Mouse (Mus musculus): ENCODE results near the gene Cpe. TPM values are rescaled to one million over a fixed set of nuclear protein-coding genes. Genes with fewer than 3 reads are reported as not detected.

Gene Cpe
- polyA plus RNA-seq, 1 experiment from 2014 or later, result 723 TPM

DNA sequence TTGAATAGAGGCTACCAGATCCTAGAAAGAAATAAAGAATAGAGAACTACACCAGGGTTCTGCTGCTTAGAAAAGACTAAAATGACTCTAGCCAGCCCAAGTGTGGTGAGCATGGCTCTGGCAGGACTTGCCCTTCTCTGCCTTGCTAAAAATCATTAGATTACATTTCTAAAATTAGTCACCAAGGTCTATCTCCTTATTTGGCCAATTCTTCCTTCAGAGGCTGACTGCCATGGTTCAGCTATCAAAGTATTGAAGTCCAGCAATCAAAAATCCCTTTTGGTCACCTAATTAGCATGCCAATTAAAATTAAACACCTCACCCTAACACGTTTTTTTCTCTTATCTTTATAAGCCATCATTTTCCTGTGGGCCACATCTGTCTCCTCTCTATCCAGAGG is 18.7 kb upstream of the Cpe start:
- Histone ChIP-seq H3K4me3 (no peak overlapping the region), H3K4me2 (no peak overlapping the region), H3K27ac (replicated peaks) (no peak overlapping the region), H3K9ac (no peak overlapping the region), H3K4me1 (replicated peaks) (no peaks in the 10 kb centered on the region), H3K9me3 (no peaks in the 10 kb centered on the region), H3K36me3 (peaks cover 12% of the 10 kb centered on the region), H3K27me3 (no peaks in the 10 kb centered on the region)
- no peak for ATAC-seq (ENCODE audit: low FRiP score, low read depth)
- 43% methylated on average over 1 of the region's 1 CpGs for WGBS

DNA sequence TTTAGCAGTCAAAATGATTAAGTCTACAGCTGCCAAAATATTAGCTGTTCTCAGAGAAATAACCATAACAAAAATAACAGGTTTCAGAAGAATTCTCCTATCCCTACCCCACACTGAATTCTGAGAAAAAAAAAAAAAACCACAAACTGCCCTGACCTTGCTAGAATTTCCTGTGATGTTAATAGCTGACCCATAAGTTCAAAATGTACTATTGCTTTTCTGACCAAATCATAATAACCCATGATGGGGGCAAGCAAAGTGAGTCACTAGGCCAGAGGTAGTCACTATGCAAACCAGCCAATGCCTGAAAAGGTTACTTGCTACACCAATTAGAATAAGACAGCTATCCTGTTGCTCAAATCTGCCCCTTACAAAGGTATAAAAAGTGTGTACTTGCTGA is 14.6 kb upstream of the Cpe start:
- no peak for ATAC-seq (ENCODE audit: low FRiP score, low read depth)
- H3K36me3 ChIP-seq, result no peaks in the 10 kb centered on the region

DNA sequence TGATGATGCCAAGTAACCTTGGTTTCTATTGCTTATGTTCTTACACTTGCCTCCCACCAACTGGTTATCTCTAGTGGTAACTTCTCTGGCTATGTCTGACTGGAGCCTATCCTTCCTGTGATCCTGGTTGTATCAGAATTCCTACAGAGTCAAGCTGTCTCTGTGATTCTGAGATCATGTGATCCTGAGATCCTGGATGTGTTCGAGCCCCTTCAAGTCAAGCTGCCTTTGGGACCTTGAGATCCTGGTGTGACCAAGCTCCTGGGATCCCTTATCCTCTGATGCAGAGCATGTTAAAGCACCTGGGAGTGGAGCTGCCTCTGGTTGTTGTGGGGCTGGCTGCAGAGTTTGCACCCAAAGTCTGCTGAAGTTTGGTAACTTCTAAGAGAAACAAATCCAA is 10.3 kb upstream of the Cpe start:
- no peak for ATAC-seq (ENCODE audit: low FRiP score, low read depth)
- Histone ChIP-seq H3K4me3 (no peak overlapping the region), H3K27me3 (no peaks in the 10 kb centered on the region), H3K27ac (replicated peaks) (no peak overlapping the region), H3K9me3 (no peaks in the 10 kb centered on the region), H3K4me1 (replicated peaks) (no peaks in the 10 kb centered on the region), H3K9ac (no peak overlapping the region), H3K36me3 (no peaks in the 10 kb centered on the region), H3K4me2 (no peak overlapping the region)
- 88% methylated on average over 1 of the region's 1 CpGs for WGBS

More for the DNA sequence above, 14.6 kb upstream of the Cpe start:
- H3K9ac ChIP-seq, result no peak overlapping the region
- H3K27ac ChIP-seq (replicated peaks), result no peak overlapping the region
- no peaks in the 10 kb centered on the region for H3K27me3 ChIP-seq
- H3K4me3 ChIP-seq, result no peak overlapping the region
- no peak overlapping the region for H3K4me2 ChIP-seq
- no peaks in the 10 kb centered on the region for H3K4me1 ChIP-seq (replicated peaks)
- no peaks in the 10 kb centered on the region for H3K9me3 ChIP-seq

DNA sequence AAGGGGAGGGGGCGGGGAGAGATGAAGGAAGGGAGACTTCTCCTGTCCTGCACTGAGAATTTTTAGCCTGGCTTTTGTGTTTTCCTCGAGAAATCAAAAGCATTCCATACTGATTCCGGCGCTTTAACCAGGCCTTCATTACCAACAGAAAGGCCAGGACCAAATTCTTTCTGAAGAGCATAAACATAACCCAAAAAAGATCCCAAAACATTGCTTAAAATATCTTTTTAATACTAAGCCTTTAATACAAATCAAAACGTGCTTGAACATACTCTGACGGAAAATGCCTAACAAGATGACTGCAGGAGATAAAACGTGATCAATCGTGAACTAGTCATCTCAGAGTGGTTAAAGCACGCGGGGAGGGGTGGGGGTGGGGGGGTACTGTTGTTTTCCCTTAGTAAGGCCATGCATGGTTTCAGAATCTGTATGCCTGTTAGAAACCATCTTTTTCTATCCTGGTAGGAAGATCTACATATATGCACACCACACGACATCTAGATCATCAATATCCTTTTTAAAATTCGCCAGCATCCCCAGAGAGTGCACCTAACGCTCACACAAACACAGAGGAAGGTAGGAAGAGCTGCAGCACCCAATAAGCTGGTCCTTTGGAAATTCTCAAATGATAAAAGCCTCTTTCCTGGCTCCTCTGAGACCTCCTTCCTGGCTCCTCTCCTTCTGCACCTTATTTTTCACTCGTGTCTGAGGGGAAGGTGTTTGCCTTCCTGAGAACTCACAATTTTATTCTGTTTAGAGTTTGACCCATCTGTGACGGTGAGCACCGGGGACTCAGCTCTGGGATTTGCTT is 1.1 kb downstream of the Cpe start:
- Histone ChIP-seq H3K4me1 (replicated peaks) (peaks cover 27% of the 10 kb centered on the region), H3K4me2 (peak overlapping the region; percentile 64), H3K36me3 (no peaks in the 10 kb centered on the region), H3K4me3 (peak overlapping the region; percentile 70), H3K27me3 (no peaks in the 10 kb centered on the region), H3K9me3 (no peaks in the 10 kb centered on the region), H3K27ac (replicated peaks) (peak overlapping the region; percentile 99), H3K9ac (peak overlapping the region; percentile 99)
- WGBS, result 8% methylated on average over 16 of the region's 16 CpGs
- peak; percentile 9 for ATAC-seq (ENCODE audit: low FRiP score, low read depth)

DNA sequence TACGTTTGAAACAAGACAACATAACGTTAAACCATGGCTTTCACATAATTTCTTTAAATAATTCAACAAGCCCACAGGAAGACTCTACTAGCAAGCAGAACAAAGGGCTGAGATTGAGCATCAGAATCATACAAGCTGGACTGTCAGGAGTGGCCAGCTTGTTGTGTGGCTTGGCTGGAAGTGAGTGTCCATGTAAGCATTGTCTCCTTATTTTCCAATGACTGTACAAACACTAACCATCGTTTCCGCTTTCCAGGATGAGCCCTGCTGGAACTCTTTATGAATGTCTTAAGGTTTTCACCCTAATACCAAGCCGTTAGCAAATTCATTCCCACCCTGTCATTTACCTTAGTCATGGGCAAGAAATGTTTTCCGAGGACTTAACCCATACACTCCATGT is 2.0 kb downstream of the Cpe start:
- Histone ChIP-seq H3K9me3 (no peaks in the 10 kb centered on the region), H3K27ac (replicated peaks) (peak overlapping the region; percentile 99), H3K4me3 (peak overlapping the region; percentile 70), H3K4me2 (peak overlapping the region; percentile 64), H3K36me3 (no peaks in the 10 kb centered on the region), H3K27me3 (no peaks in the 10 kb centered on the region), H3K9ac (peak overlapping the region; percentile 99), H3K4me1 (replicated peaks) (peaks cover 27% of the 10 kb centered on the region)
- no peak for ATAC-seq (ENCODE audit: low FRiP score, low read depth)
- 54% methylated on average over 6 of the region's 6 CpGs for WGBS

DNA sequence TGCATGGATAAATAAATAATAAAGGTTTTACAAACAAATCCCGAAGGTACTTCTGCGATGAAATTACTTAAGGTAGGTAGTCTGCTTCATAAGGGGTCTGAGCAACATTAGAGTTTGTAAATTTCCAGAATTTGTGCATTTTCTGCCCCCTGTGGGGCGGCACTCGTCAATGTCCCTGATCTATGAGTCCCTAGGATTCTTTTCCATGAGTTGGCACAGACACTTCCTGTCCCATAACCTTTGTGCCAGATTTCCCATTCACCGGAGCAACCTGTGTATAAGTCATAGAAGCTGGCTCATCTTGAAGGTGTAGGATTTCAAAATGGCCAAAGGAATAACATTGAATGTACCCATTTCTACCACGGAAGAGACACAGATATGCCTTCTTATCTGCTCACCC is 2.5 kb downstream of the Cpe start:
- Histone ChIP-seq H3K9ac (peak overlapping the region; percentile 99; the same call in 1 of the 2 replicates), H3K4me2 (peak overlapping the region; percentile 64), H3K36me3 (no peaks in the 10 kb centered on the region), H3K4me3 (peak overlapping the region; percentile 70), H3K27ac (replicated peaks) (0 out of 2 replicates have a peak overlapping the region, but pooled peaks have one; percentile 99), H3K27me3 (no peaks in the 10 kb centered on the region), H3K9me3 (no peaks in the 10 kb centered on the region), H3K4me1 (replicated peaks) (peaks cover 27% of the 10 kb centered on the region)
- 68% methylated on average over 6 of the region's 6 CpGs for WGBS
- ATAC-seq (ENCODE audit: low FRiP score, low read depth), result no peak

DNA sequence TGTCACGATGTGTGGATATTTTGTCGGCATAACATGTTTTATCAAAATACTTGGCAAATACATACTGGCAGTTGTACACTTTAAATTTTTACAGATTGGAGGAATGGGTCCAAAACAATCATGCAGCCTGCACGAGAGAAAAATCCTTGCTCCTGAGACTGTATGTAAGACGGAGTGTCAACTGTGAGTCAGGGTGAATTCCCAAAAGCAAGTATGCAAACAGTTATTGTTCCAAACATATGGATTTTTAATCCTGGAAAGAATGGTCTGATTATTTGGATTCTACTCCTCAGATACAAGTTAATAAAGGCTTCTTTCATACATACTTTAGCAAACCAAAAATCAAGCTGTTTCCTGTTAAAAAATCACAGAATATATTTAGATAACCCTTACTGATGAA is 4.1 kb downstream of the Cpe start:
- H3K27me3 ChIP-seq, result no peaks in the 10 kb centered on the region
- H3K9ac ChIP-seq, result no peak overlapping the region
- 71% methylated on average over 4 of the region's 4 CpGs for WGBS
- no peak for ATAC-seq (ENCODE audit: low FRiP score, low read depth)
- no peak overlapping the region for H3K4me3 ChIP-seq
- H3K27ac ChIP-seq (replicated peaks), result no peak overlapping the region
- no peak overlapping the region for H3K4me2 ChIP-seq
- H3K36me3 ChIP-seq, result no peaks in the 10 kb centered on the region
- peaks cover 27% of the 10 kb centered on the region for H3K4me1 ChIP-seq (replicated peaks)
- H3K9me3 ChIP-seq, result no peaks in the 10 kb centered on the region

DNA sequence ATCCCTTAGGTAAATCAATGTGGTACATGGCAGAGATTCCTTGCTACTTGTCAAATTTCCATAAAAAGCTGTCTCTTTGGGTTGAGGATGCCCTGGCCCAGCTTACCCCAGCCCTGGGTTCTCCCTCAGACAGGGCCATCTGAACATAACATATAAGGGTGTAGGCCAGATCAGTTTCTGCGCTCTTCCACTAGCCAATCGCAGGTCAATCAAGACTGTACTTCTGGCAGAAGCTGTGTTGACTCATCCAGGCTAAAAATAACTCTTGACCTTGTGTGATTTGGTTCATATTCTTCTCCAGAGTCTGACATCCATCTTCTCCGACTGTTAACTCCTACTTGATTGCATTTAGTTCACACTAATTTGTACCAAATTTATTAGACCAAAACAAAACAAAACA is 4.7 kb downstream of the Cpe start:
- 76% methylated on average over 3 of the region's 3 CpGs for WGBS

DNA sequence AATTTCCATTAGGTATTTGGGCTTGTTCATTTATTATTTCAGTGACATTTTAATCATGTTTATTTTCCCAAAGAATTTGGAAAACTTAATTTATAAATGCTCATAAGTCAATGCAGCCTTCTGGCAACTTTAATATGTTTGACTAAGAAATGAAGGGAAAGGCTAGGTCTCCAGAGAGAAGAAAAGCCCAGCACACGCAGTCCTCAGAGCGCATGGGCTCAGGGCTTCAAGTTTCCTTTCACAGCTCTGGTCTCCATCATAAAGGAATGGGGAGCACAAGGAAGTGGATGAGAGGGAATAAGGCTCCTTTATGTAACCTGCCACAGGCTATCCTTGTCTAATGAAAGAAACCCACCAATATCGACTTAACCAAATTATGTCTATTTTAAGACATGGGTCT is 10.4 kb downstream of the Cpe start:
- Histone ChIP-seq H3K4me3 (no peak overlapping the region), H3K4me1 (replicated peaks) (no peaks in the 10 kb centered on the region), H3K4me2 (no peak overlapping the region), H3K9ac (no peak overlapping the region), H3K9me3 (no peaks in the 10 kb centered on the region), H3K36me3 (no peaks in the 10 kb centered on the region), H3K27ac (replicated peaks) (no peak overlapping the region), H3K27me3 (no peaks in the 10 kb centered on the region)
- WGBS, result 69% methylated on average over 3 of the region's 3 CpGs
- no peak for ATAC-seq (ENCODE audit: low FRiP score, low read depth)

More for the DNA sequence above, 4.7 kb downstream of the Cpe start:
- Histone ChIP-seq H3K4me2 (no peak overlapping the region), H3K27ac (replicated peaks) (no peak overlapping the region), H3K9me3 (no peaks in the 10 kb centered on the region), H3K36me3 (no peaks in the 10 kb centered on the region), H3K27me3 (no peaks in the 10 kb centered on the region), H3K4me1 (replicated peaks) (peaks cover 24% of the 10 kb centered on the region), H3K4me3 (no peak overlapping the region), H3K9ac (no peak overlapping the region)
- no peak for ATAC-seq (ENCODE audit: low FRiP score, low read depth)

DNA sequence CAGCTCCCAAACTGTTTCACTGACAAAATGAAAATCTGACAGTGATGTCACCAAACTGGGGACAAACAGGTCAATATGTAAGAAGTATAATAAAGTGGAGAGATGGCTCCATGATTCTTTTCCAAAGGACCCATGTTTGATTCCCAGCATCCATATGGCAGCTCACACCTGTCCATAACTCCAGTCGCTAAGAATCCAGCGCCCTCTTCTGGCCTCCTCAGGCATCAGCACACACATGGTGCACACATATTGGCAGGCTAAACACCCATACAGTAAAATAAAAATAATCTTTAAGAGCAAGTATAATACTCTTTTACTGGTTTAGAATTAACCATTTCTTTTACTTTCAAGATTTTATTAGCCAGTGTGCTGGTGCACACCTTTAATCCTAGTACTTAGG is 16.5 kb downstream of the Cpe start:
- ATAC-seq (ENCODE audit: low FRiP score, low read depth), result no peak

DNA sequence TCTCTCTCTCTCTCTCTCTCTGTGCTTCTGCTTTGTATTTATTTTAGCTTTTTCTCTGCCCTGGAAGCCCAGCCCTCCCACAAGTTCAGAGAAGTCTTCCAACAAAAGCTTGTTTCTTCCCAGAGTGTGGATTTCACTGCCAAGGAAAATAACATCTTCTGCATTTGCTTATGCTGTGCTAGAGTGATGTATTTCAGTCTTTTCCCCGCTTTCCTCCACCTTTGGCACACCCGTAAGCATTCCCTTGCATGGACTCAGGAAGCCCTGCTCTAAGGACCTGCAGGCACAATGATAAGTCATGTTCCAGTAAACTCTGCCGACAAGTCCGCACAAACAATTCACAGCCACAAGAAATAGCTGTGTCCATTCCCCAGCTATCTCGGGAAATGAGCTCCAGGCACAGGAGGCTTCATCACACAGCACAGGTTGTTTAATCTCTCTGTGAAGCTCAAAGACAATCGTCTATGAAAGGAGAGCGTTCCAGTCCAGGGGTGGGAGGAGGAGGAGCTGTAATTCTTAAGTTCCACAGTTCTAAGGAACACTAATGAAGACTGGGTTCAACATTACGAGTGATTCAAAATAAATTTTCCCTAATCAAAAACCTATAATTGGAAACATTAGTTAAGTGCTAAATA is 17.8 kb downstream of the Cpe start:
- Histone ChIP-seq H3K9ac (no peak overlapping the region), H3K4me1 (replicated peaks) (peaks cover 6% of the 10 kb centered on the region), H3K9me3 (no peaks in the 10 kb centered on the region), H3K27ac (replicated peaks) (0 out of 2 replicates have a peak overlapping the region, but pooled peaks have one; percentile 14), H3K4me2 (no peak overlapping the region), H3K4me3 (no peak overlapping the region), H3K36me3 (no peaks in the 10 kb centered on the region), H3K27me3 (no peaks in the 10 kb centered on the region)
- WGBS, result 78% methylated on average over 8 of the region's 8 CpGs
- ATAC-seq (ENCODE audit: low FRiP score, low read depth), result no peak

More for the DNA sequence above, 16.5 kb downstream of the Cpe start:
- no peak overlapping the region for H3K4me3 ChIP-seq
- peaks cover 6% of the 10 kb centered on the region for H3K4me1 ChIP-seq (replicated peaks)
- 76% methylated on average over 2 of the region's 2 CpGs for WGBS
- H3K9me3 ChIP-seq, result no peaks in the 10 kb centered on the region
- no peak overlapping the region for H3K4me2 ChIP-seq
- H3K27ac ChIP-seq (replicated peaks), result no peak overlapping the region
- H3K27me3 ChIP-seq, result no peaks in the 10 kb centered on the region
- no peaks in the 10 kb centered on the region for H3K36me3 ChIP-seq
- no peak overlapping the region for H3K9ac ChIP-seq

DNA sequence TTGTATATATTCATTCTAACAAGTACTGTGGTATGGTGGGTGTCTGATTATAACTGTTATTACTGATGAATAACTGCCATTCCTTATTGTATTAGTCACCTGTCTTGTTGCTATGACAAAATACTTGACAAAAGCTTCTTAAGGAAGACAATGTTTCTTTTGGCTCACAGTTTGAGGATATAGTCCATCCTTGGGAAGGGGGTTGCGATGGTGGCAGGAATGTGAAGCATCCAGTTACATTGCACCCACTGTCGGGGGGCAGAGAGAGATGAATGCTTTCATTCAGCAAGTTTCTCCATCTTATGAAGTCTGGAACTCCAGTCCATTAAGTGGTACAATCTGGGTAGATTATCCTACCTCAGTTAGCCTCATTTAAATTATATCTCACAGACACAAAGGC is 19.9 kb downstream of the Cpe start:
- no peak for ATAC-seq (ENCODE audit: low FRiP score, low read depth)
- H3K4me3 ChIP-seq, result no peak overlapping the region
- H3K27ac ChIP-seq (replicated peaks), result no peak overlapping the region
- H3K4me1 ChIP-seq (replicated peaks), result peaks cover 6% of the 10 kb centered on the region
- WGBS, result 72% methylated on average over 2 of the region's 2 CpGs
- H3K27me3 ChIP-seq, result no peaks in the 10 kb centered on the region
- no peak overlapping the region for H3K9ac ChIP-seq
- H3K9me3 ChIP-seq, result no peaks in the 10 kb centered on the region
- no peak overlapping the region for H3K4me2 ChIP-seq
- H3K36me3 ChIP-seq, result no peaks in the 10 kb centered on the region
